Mouse (Mus musculus) G1E-ER4 (cell line): ENCODE measurements around the gene Art4. TPM values are rescaled to one million over a fixed set of nuclear protein-coding genes. Genes with fewer than 3 reads are reported as not detected.

Experiments used
- GATA1 ChIP-seq: IDR thresholded peaks from one replicate; pipeline ENCODE4 v1.8.0; 2012; ENCODE audit warnings: low read length, inconsistent platforms
- polyA plus RNA-seq: library from polyadenylated mRNA; stranded (reverse); fragments of >175 nt; gene quantifications from 2 replicates; pipeline ENCODE4 v1.2.3, GENCODE M21; 2012

Art4 gene
- polyA plus RNA-seq = 1.4 and 2.0 TPM in 2 replicates

DNA sequence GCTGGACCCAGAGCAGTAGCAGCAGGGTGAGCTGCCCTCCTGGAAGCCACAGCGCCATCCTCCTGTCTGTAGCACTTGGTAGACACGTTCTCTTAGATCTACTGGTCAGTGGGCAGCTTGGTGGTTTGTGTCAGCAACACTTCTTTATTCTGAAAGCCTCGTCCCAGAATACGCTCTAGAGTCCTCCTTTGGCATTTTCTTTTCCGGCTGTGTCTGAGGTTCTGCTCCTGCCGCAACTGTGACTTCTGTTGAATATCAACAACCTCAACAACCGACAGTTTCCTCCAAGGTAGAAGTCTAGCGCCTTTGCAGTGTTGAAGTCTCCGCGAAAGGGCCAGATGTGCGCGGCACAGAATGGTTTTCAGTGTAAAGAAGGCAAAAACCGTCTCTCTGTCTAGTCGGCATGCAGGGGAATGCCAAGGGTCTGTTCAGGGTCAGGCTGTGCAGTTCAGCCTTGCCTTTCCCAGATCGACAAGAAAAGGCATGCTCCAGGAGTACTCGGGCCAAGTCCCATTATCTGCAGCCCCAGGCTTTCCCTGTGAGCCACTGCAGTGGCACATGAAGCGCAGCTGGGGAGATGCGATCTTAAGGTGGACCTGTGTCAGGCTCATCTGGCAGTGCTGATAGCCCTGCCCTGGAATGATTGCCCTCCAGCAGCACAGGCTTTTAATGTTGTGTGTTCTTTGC lies at the start of gene Art4:
Gene Art4, minus strand, starts transcription at position 548 of the 687 bp plus-strand sequence.
- TF ChIP-seq GATA1 = peak; percentile 99

DNA sequence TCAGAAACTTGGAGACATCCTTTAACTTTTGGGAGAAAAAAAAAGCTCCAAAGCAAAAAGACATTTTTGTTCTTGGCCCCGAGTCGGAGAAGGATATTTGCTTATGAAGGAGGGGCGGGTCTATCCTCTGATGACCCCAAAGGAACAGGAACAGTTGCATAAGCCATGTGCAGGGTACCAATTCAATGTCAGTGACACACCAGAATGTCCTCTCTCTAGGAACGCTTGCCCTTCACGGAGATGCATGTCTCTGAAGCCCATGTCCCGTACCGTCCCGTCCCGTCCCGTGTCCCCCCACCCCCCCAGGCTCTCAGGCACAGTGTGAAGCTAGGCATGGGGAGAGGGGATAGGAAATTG lies 49.4 kb upstream of the Art4 start:
- TF ChIP-seq GATA1 = no peak

DNA sequence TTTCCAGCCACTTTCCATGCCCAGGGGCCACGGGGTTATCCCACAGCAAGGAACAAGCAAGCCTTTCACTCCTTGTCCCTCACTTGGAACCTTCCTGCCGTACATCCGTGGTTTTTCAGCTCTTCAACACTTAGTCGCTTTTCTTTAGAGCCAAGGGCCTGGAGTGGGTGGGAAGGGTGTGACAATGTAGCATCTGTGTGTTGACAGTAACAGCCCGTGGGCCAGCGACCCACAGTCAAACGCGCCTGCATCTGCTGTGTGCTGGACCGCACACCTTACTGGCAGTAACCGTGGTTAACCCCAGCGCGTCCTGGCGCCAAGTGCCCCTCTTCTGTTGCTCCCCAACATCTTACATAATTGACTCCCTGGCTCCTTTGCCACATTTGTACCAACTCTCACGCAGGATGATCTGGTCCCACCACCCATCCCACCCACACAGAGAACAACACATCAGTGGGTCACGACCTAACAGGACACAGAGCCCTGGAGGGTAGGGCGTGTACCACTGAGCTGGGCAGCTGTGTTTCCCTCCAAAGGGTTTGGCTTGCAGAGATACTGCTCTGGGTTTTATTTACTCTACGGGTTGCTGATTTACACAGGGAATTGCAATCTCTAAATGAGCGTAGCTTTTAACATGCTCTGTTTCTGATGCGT lies 48.9 kb upstream of the Art4 start:
- no peak for TF ChIP-seq GATA1

DNA sequence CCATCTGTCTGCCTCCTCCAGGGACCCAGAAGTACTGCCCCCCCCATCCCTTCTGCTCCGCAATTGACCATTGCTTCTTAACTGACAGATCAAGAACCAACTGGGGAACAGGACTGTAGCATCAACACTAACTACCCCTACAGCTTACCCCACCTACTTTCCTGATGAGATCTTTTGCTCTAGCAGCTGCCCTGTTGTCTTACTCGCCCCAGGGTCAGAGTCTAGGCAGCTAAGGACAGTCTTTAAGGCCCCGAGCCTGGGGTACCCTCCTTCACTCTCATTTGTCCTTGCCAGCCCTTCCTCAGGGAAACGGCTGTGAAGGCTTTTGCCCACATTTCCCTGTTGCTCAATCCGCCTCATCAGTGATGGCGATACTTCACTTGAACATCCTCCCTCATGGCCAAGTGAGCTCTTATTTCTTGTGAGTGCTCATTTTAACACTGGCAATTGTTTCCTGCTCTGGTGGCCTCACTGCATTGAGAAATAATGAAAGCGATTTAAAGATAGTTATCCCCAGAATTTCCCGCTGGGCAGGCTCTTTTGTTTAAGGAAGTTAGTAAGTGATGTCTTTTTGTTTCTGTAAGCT lies 46.4 kb upstream of the Art4 start:
- TF ChIP-seq GATA1 = no peak

DNA sequence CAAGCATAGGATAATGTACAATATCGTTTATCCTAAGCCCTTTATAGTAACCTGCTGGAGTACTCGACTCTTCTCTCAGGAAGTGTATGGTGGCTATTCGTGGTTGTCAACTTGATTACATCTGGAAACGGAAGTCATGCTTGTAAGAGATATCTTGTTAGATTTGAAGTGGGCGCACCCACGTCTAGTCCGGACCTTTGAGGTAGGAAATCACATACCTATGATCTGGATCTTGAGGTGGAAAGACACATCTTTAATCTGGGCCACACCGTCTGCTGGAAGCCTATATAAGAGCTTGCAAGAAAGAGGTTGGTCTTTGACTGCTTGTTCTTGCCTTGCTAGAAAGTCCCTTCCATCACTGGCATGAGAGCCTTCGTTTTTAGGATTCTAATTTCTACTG lies 45.0 kb upstream of the Art4 start:
- TF ChIP-seq GATA1 = no peak

DNA sequence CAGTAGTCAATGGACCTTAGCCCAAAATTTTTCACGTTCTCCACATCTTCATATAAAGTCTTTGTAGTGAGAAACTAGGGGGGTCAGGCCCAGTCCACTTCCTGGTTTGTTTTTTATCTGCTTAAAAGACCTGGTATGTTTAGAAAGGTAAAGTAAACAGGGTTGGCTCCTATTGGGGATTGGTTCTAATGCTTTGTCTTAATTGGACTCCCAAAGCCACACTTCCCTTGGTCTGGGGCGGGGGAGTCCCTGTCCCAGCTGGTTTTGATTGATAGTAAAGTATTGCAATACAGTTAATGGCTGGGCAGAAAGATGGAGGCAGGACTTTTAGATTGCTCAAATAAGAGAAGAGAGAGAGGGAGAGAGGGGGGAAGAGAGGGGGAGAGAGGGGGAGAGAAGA lies 43.5 kb upstream of the Art4 start:
- no peak for TF ChIP-seq GATA1

DNA sequence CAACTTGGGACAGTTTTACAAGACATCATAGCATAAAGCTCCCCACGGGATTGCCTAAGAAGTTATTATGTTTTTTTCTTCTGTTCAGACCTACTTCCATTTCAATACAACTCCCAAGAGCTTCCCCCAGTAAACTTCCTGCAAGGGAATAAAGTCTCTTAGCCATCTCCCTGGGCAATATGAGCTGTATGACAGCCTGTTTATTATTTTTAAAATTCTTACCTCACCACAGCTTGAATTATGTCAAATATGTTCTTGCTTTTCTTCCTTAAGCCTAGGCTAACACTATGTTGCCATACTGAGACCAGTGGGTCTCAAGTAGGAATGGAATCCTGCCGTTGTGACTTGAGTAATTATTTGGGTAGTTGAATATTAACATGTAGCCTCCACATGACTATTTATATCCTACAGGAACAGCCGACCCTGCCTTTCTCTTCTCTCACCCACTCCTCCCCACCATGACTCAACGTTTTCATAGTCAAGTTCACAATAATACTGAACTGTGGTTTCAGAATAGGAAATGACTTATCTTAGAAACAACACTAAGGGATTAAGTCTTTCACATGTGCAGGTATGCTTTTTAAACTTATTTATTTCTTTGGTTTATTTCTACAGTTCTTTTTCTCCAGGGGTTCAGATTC lies 43.0 kb upstream of the Art4 start:
- TF ChIP-seq GATA1 = no peak

DNA sequence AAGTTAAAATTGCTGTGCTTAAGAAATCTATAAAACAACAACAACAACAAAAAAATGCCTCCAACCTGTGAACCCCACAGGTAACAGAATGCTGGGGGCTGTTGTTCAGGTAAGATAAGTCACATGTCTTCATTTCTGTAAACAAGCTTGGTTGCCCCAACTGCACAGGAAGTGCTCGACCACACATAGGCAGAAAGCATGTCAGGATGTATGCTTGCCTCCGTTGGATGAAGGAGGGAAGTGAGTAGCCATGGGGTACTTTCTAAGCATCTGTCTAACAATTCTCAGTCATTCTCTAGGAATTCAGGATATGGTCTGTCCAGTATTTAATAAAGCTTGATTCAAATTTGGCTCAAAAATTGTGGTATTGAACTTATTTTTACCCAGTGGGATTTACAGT lies 41.4 kb upstream of the Art4 start:
- no peak for TF ChIP-seq GATA1

DNA sequence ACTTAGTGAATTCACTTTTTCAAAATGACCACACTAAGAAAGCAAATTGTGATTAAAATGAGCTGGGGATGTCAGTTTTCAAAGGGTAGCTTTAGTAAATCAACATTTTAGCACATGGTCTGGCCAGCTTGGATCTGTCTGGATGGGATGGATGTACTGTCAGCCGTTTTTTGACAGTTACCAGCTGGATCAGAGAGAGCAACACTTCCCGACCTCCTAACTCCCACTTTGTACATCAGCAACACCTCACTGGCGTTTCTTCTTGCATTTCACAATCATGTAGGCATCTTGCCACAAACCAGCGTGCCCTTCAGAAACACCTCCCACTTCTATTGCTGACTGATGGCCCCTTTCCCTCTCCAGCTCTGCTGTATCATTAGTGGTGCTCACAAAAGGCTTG lies 40.7 kb upstream of the Art4 start:
- TF ChIP-seq GATA1 = no peak

DNA sequence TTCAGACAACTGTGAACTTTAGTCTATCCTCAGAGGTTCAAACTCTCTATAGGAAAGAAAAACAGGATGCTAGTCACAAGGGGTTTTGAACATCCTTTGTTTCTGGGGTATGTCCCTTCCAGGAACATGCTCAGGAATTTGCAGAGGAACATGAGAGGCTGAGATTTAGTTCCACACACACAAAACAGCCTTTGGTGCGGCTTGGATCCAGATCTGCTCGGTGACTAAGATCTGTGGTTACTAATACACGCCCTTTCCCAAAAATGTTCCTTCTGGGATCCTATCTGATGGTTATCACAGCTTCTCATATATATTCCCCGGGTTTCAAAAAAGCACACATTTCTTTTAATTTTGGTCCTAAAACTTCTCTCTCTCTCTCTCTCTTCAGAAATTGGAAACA lies 40.3 kb upstream of the Art4 start:
- TF ChIP-seq GATA1 = no peak

DNA sequence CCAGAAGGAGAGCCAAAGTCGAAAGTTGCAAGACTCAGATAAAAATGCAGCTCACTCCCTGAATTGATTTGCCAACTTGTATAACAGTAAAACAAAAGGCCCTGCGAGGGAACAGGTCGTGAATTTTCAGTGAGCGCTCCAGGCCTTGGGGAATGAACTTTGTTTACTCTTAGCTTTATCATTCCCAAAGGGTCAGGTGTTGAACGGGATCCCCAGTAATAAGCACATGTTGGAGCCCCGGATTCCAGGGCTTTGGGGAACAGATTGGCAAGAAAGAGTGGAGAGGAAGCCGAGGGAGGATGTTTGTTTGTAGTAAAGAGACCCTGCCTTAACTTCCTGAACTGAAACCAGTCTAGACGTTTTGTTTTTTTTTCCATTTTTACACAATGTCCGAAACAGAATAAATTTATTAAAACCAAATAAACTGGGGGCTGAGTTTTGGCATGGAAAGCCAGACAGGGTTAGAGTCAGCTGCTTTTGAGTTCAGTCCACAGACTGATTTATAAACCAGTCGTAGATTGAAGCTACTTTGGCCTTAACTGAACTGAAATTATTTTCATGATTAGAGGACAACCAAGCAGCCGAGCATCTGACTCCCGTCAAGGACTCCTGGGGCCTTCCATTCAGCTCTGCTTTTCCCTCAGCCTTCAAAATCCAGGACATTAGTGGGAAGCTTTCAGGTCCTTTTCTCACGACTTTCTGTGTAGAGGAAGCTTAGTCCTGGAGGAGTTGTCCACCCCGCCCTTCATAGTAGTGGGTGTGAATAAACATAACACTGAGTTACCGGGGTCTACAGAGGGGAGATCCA lies 37.2 kb upstream of the Art4 start:
- no peak for TF ChIP-seq GATA1

DNA sequence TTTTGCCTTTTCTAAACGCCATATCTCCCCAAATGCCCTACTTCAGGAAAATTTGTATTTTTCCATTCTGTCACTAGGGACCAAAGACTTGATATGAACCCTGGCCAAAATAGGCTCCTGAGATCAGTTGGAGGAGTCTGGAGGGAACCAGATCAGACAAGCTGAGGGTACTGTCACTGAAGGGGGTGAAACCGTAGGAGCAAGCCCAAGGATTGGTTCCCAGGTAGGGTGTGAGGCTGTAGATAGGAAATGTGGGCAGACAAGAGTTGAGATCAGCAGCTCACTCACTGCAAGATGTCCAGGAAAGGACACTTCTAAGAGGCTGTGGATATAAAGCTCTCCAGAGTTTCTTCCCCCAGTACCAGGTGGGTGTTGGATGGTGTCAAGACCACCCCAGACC lies 34.5 kb upstream of the Art4 start:
- TF ChIP-seq GATA1 = no peak

DNA sequence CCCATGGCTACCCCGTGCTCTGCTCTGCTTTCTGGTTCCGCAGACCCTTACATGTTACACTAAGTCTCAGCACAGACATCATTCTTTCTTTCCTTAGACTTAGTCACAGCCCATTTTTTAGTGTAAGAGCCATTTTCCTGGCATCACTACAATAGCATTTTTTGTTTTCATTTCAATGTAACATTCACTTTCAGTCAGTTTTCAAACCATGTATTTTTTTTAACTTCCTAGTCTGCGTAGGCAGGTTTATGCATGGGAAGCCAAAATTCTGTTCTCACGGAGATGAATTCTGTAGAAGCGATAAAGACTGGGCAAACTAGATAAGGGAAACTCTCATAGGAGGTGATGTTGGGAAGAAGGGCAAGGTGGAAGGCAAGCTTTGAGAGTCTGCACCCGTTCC lies 32.0 kb upstream of the Art4 start:
- no peak for TF ChIP-seq GATA1

DNA sequence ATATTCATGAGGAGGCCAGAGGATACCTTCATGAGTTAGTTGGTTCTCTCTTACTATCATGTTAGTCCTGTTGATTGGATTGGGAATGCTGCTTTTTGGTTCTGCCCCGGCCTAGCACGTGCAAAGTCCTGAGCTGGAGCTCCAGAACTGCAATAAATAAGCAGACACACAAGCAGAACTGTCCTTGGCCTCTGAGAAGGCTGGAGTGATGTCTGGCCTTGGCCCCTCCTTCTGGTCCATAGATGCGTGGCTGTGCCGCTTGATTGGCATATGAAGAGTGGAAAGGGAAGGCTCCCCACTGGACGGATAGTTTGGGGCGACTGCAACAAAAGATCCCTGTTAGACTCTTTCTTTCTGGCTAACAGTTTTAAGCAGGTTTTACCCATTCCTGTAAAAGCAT lies 31.5 kb upstream of the Art4 start:
- TF ChIP-seq GATA1 = no peak

DNA sequence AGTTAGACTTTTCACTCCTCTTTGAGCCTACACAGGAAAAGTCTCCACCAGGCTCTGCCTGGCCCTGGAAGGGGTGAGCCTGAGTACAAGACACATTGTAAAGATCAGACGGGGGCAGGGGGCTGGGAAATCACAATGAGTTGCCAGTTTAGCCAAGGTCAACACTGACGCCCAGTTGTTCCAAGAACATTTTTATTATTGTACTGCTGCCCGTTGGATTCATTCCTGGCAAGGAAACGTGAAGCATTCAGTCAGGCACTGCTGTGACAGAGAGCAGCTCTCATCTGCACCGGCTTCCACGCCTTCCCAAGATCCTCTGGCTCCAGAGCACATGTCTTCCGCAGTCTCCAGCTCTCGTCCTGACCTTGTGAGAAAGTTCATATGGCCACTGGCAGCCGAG lies 30.3 kb upstream of the Art4 start:
- no peak for TF ChIP-seq GATA1

DNA sequence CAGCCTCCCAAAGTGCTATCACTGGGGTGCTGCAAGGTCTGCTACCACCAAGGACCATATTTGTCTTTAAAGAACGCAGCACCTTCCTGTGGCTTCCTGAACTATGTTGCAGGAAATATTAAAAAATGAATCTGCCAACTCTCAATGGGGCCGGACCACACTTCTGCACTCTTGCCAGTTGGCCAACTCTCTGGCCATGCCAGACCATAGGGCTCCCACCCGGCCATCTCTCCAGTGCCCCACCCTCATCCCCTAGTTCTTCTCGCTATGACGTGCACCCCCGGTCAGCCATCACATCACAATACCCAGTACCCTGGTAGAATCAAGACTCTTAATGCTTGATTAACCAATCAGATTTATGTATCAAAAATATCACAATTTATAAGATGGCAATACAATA lies 26.4 kb upstream of the Art4 start:
- no peak for TF ChIP-seq GATA1

DNA sequence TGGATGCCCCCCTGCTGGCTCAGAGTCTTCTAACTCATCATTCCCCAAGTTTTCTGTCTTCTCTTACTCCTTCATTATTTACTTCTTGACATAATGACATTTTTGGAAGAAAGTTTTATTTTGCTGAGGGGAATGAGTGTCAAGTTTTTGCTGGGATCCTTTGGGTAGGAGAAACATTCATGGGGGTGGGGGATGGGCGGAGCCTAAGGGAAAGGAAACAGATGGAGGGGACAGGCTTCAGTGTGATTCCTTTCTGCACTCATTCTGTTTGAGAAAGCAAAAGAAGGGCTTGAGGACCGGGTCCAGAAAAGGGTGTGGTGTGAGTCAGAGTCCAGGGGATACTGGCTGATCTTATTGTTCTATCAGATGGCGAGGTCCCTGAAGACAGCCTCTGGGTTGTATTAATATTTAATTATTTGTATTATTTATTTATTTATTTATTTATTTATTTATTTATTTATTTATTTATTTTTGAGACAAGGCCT lies 25.9 kb upstream of the Art4 start:
- no peak for TF ChIP-seq GATA1
